Mouse (Mus musculus) small intestine, adult 2 months (tissue): ENCODE data around the gene S100z. TPM values are rescaled to one million over a fixed set of nuclear protein-coding genes. Genes with fewer than 3 reads are reported as not detected.

Experiments used
- H3K27ac ChIP-seq: fragments of 200-500 bp; 2 replicates; pipeline ENCODE4 v1.5.1; 2012; ENCODE audit warnings: low read depth, low read length, control low read depth, inconsistent platforms; ENCODE audit not compliant: insufficient read depth
- H3K27me3 ChIP-seq: fragments of 200-500 bp; 2 replicates; pipeline ENCODE4 v1.6.1; 2012; ENCODE audit warnings: mild to moderate bottlenecking, moderate library complexity, low read length, inconsistent platforms; ENCODE audit not compliant: control insufficient read depth, insufficient read depth
- H3K36me3 ChIP-seq: fragments of 200-500 bp; 2 replicates; pipeline ENCODE4 v1.6.1; 2012; ENCODE audit warnings: mild to moderate bottlenecking, low read length, control low read depth, inconsistent platforms; ENCODE audit not compliant: control insufficient read depth, insufficient read depth
- H3K4me1 ChIP-seq: fragments of 200-500 bp; 2 replicates; pipeline ENCODE4 v1.6.1; 2012; ENCODE audit warnings: low read length, inconsistent platforms, mixed read lengths; ENCODE audit not compliant: control insufficient read depth, insufficient read depth, insufficient read length
- H3K4me3 ChIP-seq: fragments of 200-500 bp; 2 replicates; pipeline ENCODE4 v1.5.1; 2012; ENCODE audit warnings: low read depth, mild to moderate bottlenecking, control low read depth, inconsistent platforms, low read length, moderate library complexity
- CTCF ChIP-seq: fragments of 200-500 bp; IDR thresholded peaks from 2 replicates; pipeline ENCODE4 v1.5.1; 2012; ENCODE audit warnings: low read depth, mild to moderate bottlenecking, control low read depth, inconsistent platforms, low read length, moderate library complexity, mixed read lengths; ENCODE audit not compliant: insufficient replicate concordance, insufficient read length; ENCODE audit errors: extremely low read depth
- POLR2A ChIP-seq: fragments of 200-500 bp; IDR thresholded peaks from 2 replicates; pipeline ENCODE4 v1.6.1; 2012; ENCODE audit warnings: low read depth, mild to moderate bottlenecking, control low read depth, inconsistent platforms, low read length, moderate library complexity
- WGBS: fragments of 180-500 bp; shearing (Covaris S2); methylation state at CpG from one replicate; pipeline ENCODE4 v1.1.7; 2018; 5-methylcytosine and 5-hydroxymethylcytosine counted together
- polyA plus RNA-seq: library from polyadenylated mRNA; depleted of rRNA; stranded (reverse); fragments of >200 nt; gene quantifications from 2 replicates; pipeline ENCODE4 v1.2.3, GENCODE M21; 2012; rRNA removed

S100z gene
- polyA plus RNA-seq, 1 experiment, result not detected

GRCm38 (mm10) chr13:95431760-95432159 lies 46.8 kb downstream of the S100z start:
- no peak overlapping the region for H3K4me3 ChIP-seq
- H3K27me3 ChIP-seq, result no peaks in the 10 kb centered on the region
- no peaks in the 10 kb centered on the region for H3K36me3 ChIP-seq
- H3K27ac ChIP-seq, result no peak overlapping the region
- no peak for TF ChIP-seq POLR2A
- no peak for TF ChIP-seq CTCF
- no peaks in the 10 kb centered on the region for H3K4me1 ChIP-seq
- WGBS, result 78% methylated on average over 10 of the region's 10 CpGs

- Histone ChIP-seq H3K36me3 (no peaks in the 10 kb centered on the region), H3K27ac (no peak overlapping the region), H3K4me1 (no peaks in the 10 kb centered on the region), H3K27me3 (no peaks in the 10 kb centered on the region), H3K4me3 (no peak overlapping the region)
- WGBS, result 79% methylated on average over 3 of the region's 3 CpGs
- TF ChIP-seq CTCF, result no peak
- TF ChIP-seq POLR2A, result no peak
These were observed 51.0 kb downstream of the S100z start for GRCm38 (mm10) chr13:95427499-95427898.

Other genes starting within 250 kb of the S100z start
- gene Pde8b, start 228.4 kb downstream of the S100z start, polyA plus RNA-seq, result 3.4 and 4.8 TPM in 2 replicates
- gene Zbed3, start 155.1 kb downstream of the S100z start, polyA plus RNA-seq, result 9.6 and 17.3 TPM in 2 replicates
- gene Aggf1, start 103.4 kb downstream of the S100z start, polyA plus RNA-seq, result 8.7 and 15.6 TPM in 2 replicates
- not detected in 2 replicates for gene Crhbp, start 33.8 kb downstream of the S100z start, polyA plus RNA-seq
- 15.4 and 30.0 TPM in 2 replicates for gene F2rl1, start 46.5 kb upstream of the S100z start, polyA plus RNA-seq
- 9.0 and 15.1 TPM in 2 replicates for gene F2r, start 139.8 kb upstream of the S100z start, polyA plus RNA-seq
- 0.11 TPM in 2 replicates for gene F2rl2, start 218.1 kb upstream of the S100z start, polyA plus RNA-seq